ENCODE assay signal across 10 mouse cellular contexts in genomic region chr5:111901678-111902077, GRCm38 (mm10).
DNase-seq lines count a peak whose midpoint lies in the region; ATAC-seq and TF ChIP-seq lines count a peak whose summit lies in the region.
"Had no signal": no experiment of that assay in that cellular context is flagged by ENCODE, and none has a peak within 500 bp of the region (broad histone marks: within the 10 kb centered on the region; RNA-seq: fewer than 3 reads in every experiment).

No protein-coding gene starts in this region.

- 17% methylated on average over 5 of the region's 5 CpGs for WGBS in limb, embryonic 14.5 days
- 13% methylated on average over 5 of the region's 5 CpGs for WGBS in heart, embryonic 12.5 days

- no peak overlapping the region for H3K9ac ChIP-seq in limb, embryonic 14.5 days (ENCODE audit: low read depth, low read length, severe bottlenecking)
- H3K9ac ChIP-seq in heart, embryonic 12.5 days, result no peak overlapping the region

- no peak overlapping the region for H3K4me2 ChIP-seq in limb, embryonic 14.5 days (replicated peaks; ENCODE audit: low read depth, low read length, severe bottlenecking)
- H3K4me2 ChIP-seq in heart, embryonic 12.5 days, result no peak overlapping the region

- no peak for ATAC-seq in limb, embryonic 14.5 days (ENCODE audit: low FRiP score, low read depth)
- ATAC-seq in megakaryocyte, adult 5-6 weeks (ENCODE audit: poor library complexity, severe bottlenecking), result no peak
- ATAC-seq in heart, embryonic 12.5 days (ENCODE audit: insufficient number of reproducible peaks, low FRiP score), result no peak

- no peaks in the 10 kb centered on the region for H3K36me3 ChIP-seq in limb, embryonic 14.5 days (ENCODE audit: control insufficient read depth, insufficient read depth, low read length)
- no peaks in the 10 kb centered on the region for H3K36me3 ChIP-seq in heart, embryonic 12.5 days

- H3K27me3 ChIP-seq in limb, embryonic 14.5 days (ENCODE audit: control insufficient read depth, insufficient read depth, low read length), result no peaks in the 10 kb centered on the region; the same call in 1 of the 2 replicates
- peaks cover 48% of the 10 kb centered on the region for H3K27me3 ChIP-seq in heart, embryonic 12.5 days (replicated peaks)
- H3K27me3 ChIP-seq: megakaryocyte, embryonic 14.5 days had no signal

- TF ChIP-seq POLR2A in limb, embryonic 14.5 days (IDR thresholded peaks at IDR 0.05; ENCODE audit: borderline replicate concordance, extremely low read depth, insufficient read depth, insufficient read length), result no peak

- DNase-seq in heart, adult 18-20 months, result peak; percentile 24 to 57
- DNase-seq in heart, adult 8-10 months (ENCODE audit: low spot score), result no peak
- DNase-seq in 3T3-L1 (ENCODE audit: low read depth, low spot score), result peak; percentile 72
- peak; percentile 1 for DNase-seq in c-Kit-positive CD71-positive TER-119-positive erythroid progenitor cells, embryonic 14.5 days (ENCODE audit: low spot score)
- DNase-seq in limb, embryonic 14.5 days (ENCODE audit: low spot score), result peak; percentile 88
- DNase-seq in thymus, postnatal 25 days, result peak; percentile 54

- H3K4me3 ChIP-seq in limb, embryonic 14.5 days (replicated peaks; ENCODE audit: low read length), result no peak overlapping the region
- no peak overlapping the region for H3K4me3 ChIP-seq in heart, embryonic 12.5 days
- H3K4me3 ChIP-seq: erythroblast, embryonic 14.5 days; megakaryocyte, embryonic 14.5 days had no signal

- H3K27ac ChIP-seq in limb, embryonic 14.5 days (replicated peaks; ENCODE audit: low read depth, low read length), result no peak overlapping the region
- no peak overlapping the region for H3K27ac ChIP-seq in heart, embryonic 12.5 days (ENCODE audit: poor library complexity, severe bottlenecking)

- 0 out of 2 replicates have a peak, but pooled peaks cover 2% of the 10 kb centered on the region for H3K4me1 ChIP-seq in limb, embryonic 14.5 days (ENCODE audit: control insufficient read depth, insufficient read depth, low read length)
- H3K4me1 ChIP-seq in heart, embryonic 12.5 days (replicated peaks), result no peaks in the 10 kb centered on the region
- H3K4me1 ChIP-seq: megakaryocyte, embryonic 14.5 days had no signal

- H3K9me3 ChIP-seq in limb, embryonic 14.5 days (ENCODE audit: control insufficient read depth, low read length), result no peaks in the 10 kb centered on the region
- 0 out of 2 replicates have a peak, but pooled peaks cover 2% of the 10 kb centered on the region for H3K9me3 ChIP-seq in heart, embryonic 12.5 days (replicated peaks)
